ENCODE assay signal across 8 mouse cellular contexts in the genomic region with DNA sequence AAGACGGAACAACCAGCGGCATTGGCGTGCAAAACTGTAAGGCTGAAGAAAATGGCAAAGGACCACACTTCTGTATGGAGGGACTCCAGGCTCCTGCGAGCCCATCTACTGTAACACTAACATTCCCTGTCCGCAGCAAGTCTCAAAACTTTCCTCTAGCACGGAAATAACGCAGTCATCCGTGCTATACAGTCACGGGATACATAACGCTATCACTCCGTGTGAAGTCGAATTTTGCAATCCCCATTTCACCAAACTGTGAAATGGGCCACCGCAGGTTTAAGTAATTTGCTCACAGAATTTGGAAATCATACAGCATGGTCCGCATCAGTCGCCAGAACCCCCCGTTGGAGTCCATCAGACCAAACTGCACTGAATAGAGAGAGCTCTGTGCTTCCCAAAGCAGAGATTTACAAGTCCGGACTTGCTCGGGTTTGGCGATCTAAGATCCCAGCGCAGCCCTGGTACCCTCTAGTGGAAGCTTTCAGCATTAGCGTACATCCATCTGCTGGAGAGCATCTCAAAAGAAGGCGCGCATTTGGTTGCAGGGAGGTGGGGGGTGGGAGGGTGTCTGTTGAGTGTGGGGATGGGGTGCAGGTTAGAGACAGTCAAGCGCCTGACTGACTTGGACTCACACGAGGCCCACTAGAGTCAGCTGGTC. TPM values are rescaled to one million over a fixed set of nuclear protein-coding genes. Genes with fewer than 3 reads are reported as not detected.
A peak's percentile ranks its signal among the peaks of the same experiment; 100 is the strongest.
DNase-seq lines count a peak whose midpoint lies in the region; ATAC-seq and TF ChIP-seq lines count a peak whose summit lies in the region.

No protein-coding gene starts in this region.

- peak overlapping the region; percentile 98 for H3K9ac ChIP-seq in ES-Bruce4 (ENCODE audit: low read depth, poor library complexity, severe bottlenecking)
- H3K9ac ChIP-seq in forebrain, embryonic 16.5 days (replicated peaks; ENCODE audit: low read depth, low read length) = peak overlapping the region; percentile 51
- H3K9ac ChIP-seq in lung, embryonic 14.5 days = peak overlapping the region; percentile 64

- under 1% methylated on average over 25 of the region's 25 CpGs for WGBS in forebrain, embryonic 16.5 days
- WGBS in lung, embryonic 14.5 days = under 1% methylated on average over 25 of the region's 25 CpGs

- H3K27me3 ChIP-seq in ES-Bruce4 (ENCODE audit: control insufficient read depth, insufficient read depth, low read length, poor library complexity, severe bottlenecking) = no peaks in the 10 kb centered on the region
- no peaks in the 10 kb centered on the region for H3K27me3 ChIP-seq in forebrain, embryonic 16.5 days (replicated peaks; ENCODE audit: control insufficient read depth, insufficient read depth, low read length)
- H3K27me3 ChIP-seq in lung, embryonic 14.5 days (ENCODE audit: insufficient read depth, low read length) = no peaks in the 10 kb centered on the region

- intact Hi-C loops in heart, postnatal 36 days (cut with DNase I) = loop anchor here (2.0 to 5.0 kb wide), 2 partner anchors 29 to 108 kb away; partner anchors contain the start of gene Npepps

- TF ChIP-seq POLR2A in ES-Bruce4 (IDR thresholded peaks at IDR 0.05; ENCODE audit: insufficient read depth, low read length) = peak; percentile 19

- H3K9me3 ChIP-seq in ES-Bruce4 (replicated peaks; ENCODE audit: control insufficient read depth, insufficient read depth, low read length, poor library complexity, severe bottlenecking) = no peaks in the 10 kb centered on the region
- H3K9me3 ChIP-seq in forebrain, embryonic 16.5 days (ENCODE audit: control insufficient read depth, low read length) = no peaks in the 10 kb centered on the region
- no peaks in the 10 kb centered on the region for H3K9me3 ChIP-seq in lung, embryonic 14.5 days (ENCODE audit: low read depth, low read length)

- peak; percentile 40 for DNase-seq in c-Kit-positive CD71-positive TER-119-positive erythroid progenitor cells, embryonic 14.5 days (ENCODE audit: low spot score)
- peak; percentile 68 to 77 for DNase-seq in heart, postnatal 36 days
- peak; percentile 76 to 88 for DNase-seq in layer of hippocampus, adult 18-20 months (ENCODE audit: low spot score in 2 of 2)
- peak; percentile 96 for DNase-seq in lung, embryonic 14.5 days
- DNase-seq in thymus, postnatal 10 days (ENCODE audit: low spot score in 2 of 2) = peak; percentile 40 to 62

- peak overlapping the region; percentile 99 for H3K27ac ChIP-seq in ES-Bruce4 (ENCODE audit: insufficient read depth, low read length)
- peak overlapping the region; percentile 18; the same call in 1 of the 2 replicates for H3K27ac ChIP-seq in forebrain, embryonic 16.5 days (ENCODE audit: low read length)
- peak overlapping the region; percentile 90 for H3K27ac ChIP-seq in lung, embryonic 14.5 days (ENCODE audit: low read depth)

- TF ChIP-seq EP300 in ES-Bruce4 (IDR thresholded peaks at IDR 0.05; ENCODE audit: insufficient read depth, low read depth, low read length) = peak; percentile 90

- peak overlapping the region; percentile 86 for H3K4me3 ChIP-seq in ES-Bruce4 (ENCODE audit: low read depth, low read length)
- peak overlapping the region; percentile 47 for H3K4me3 ChIP-seq in forebrain, embryonic 16.5 days (replicated peaks; ENCODE audit: low read length)
- H3K4me3 ChIP-seq in lung, embryonic 14.5 days (ENCODE audit: low read depth, low read length) = peak overlapping the region; percentile 40

- TF ChIP-seq CTCF in ES-Bruce4 (IDR thresholded peaks at IDR 0.05; ENCODE audit: low read depth, low read length) = peak; percentile 78
- TF ChIP-seq CTCF in lung, embryonic 14.5 days (IDR thresholded peaks at IDR 0.05; ENCODE audit: low read depth) = peak; percentile 88

- peak; percentile 91 for ATAC-seq in forebrain, embryonic 16.5 days
- peak; percentile 78 for ATAC-seq in lung, embryonic 14.5 days (ENCODE audit: insufficient read depth)
- peak; percentile 80 for ATAC-seq in neutrophil, adult 5-6 weeks (ENCODE audit: extremely low read depth, insufficient number of reproducible peaks, low FRiP score, poor library complexity, severe bottlenecking)

- no peaks in the 10 kb centered on the region for H3K36me3 ChIP-seq in ES-Bruce4 (ENCODE audit: control insufficient read depth, insufficient read depth, low read length, poor library complexity, severe bottlenecking)
- no peaks in the 10 kb centered on the region for H3K36me3 ChIP-seq in forebrain, embryonic 16.5 days (ENCODE audit: control insufficient read depth, insufficient read depth)
- H3K36me3 ChIP-seq in lung, embryonic 14.5 days (ENCODE audit: insufficient read depth) = no peaks in the 10 kb centered on the region

- peaks cover 2% of the 10 kb centered on the region for H3K4me1 ChIP-seq in ES-Bruce4 (ENCODE audit: control insufficient read depth, insufficient read depth, low read length)
- peaks cover 23% of the 10 kb centered on the region for H3K4me1 ChIP-seq in forebrain, embryonic 16.5 days (replicated peaks; ENCODE audit: control insufficient read depth, insufficient read depth, low read length)
- H3K4me1 ChIP-seq in lung, embryonic 14.5 days (ENCODE audit: insufficient read depth) = no peaks in the 10 kb centered on the region

- peak overlapping the region; percentile 85 for H3K4me2 ChIP-seq in forebrain, embryonic 16.5 days (ENCODE audit: low read length)
- peak overlapping the region; percentile 89 for H3K4me2 ChIP-seq in lung, embryonic 14.5 days

RNA-seq across cellular contexts. Expression of gene Mrpl45, which starts 5.5 kb away (rescaled TPM):
- polyA plus RNA-seq in ES-Bruce4 (2011; ENCODE audit: insufficient read depth, insufficient read length, low read depth, missing spikeins) = 92.7 and 103 TPM in 2 replicates
- 40.2 and 42.0 TPM in 2 replicates for polyA plus RNA-seq in forebrain, embryonic 16.5 days (2015; fragmentation: Nextera tagmentation; extraction: Ambion mirVana)
- total RNA-seq in heart, postnatal 36 days (2021) = 10 to 100 TPM; 55.3 to 65.3 TPM
- 10 to 100 TPM; 27.7 to 30.6 TPM for total RNA-seq in layer of hippocampus, adult 18-20 months (2021)
- polyA plus RNA-seq in lung, embryonic 14.5 days (2014; fragmentation: Nextera tagmentation; extraction: Ambion mirVana) = 46.0 and 48.1 TPM in 2 replicates
- 10.2 and 11.3 TPM in 2 replicates for total RNA-seq in neutrophil, adult 5-6 weeks (2017)

RNA-seq across cellular contexts. Expression of gene Npepps, which starts 29.6 kb away (rescaled TPM):
- 213 and 223 TPM in 2 replicates for polyA plus RNA-seq in ES-Bruce4 (2011; ENCODE audit: insufficient read depth, insufficient read length, low read depth, missing spikeins)
- 140 and 157 TPM in 2 replicates for polyA plus RNA-seq in forebrain, embryonic 16.5 days (2015; fragmentation: Nextera tagmentation; extraction: Ambion mirVana)
- total RNA-seq in heart, postnatal 36 days (2021) = 10 to 100 TPM; 79.6 to 87.6 TPM
- total RNA-seq in layer of hippocampus, adult 18-20 months (2021) = 100 to 1,000 TPM; 135 to 145 TPM
- polyA plus RNA-seq in lung, embryonic 14.5 days (2014; fragmentation: Nextera tagmentation; extraction: Ambion mirVana) = 70.7 and 76.2 TPM in 2 replicates
- total RNA-seq in neutrophil, adult 5-6 weeks (2017) = 51.1 and 52.1 TPM in 2 replicates

RNA-seq across cellular contexts. Expression of gene Gpr179, which starts 41.8 kb away (rescaled TPM):
- polyA plus RNA-seq in ES-Bruce4 (2011; ENCODE audit: insufficient read depth, insufficient read length, low read depth, missing spikeins) = 0.14 and 0.24 TPM in 2 replicates
- polyA plus RNA-seq in forebrain, embryonic 16.5 days (2015; fragmentation: Nextera tagmentation; extraction: Ambion mirVana) = 0.16 and 0.19 TPM in 2 replicates
- under 1 TPM; 0.08 to 0.11 TPM for total RNA-seq in heart, postnatal 36 days (2021)
- total RNA-seq in layer of hippocampus, adult 18-20 months (2021) = under 1 TPM; 0.13 to 0.40 TPM
- 0.08 and 0.09 TPM in 2 replicates for polyA plus RNA-seq in lung, embryonic 14.5 days (2014; fragmentation: Nextera tagmentation; extraction: Ambion mirVana)
- total RNA-seq in neutrophil, adult 5-6 weeks (2017) = 0.12 TPM in 1 of 2 replicates, not detected in the other

RNA-seq across cellular contexts. Expression of gene Socs7, which starts 52.3 kb away (rescaled TPM):
- 21.1 and 25.5 TPM in 2 replicates for polyA plus RNA-seq in ES-Bruce4 (2011; ENCODE audit: insufficient read depth, insufficient read length, low read depth, missing spikeins)
- polyA plus RNA-seq in forebrain, embryonic 16.5 days (2015; fragmentation: Nextera tagmentation; extraction: Ambion mirVana) = 10.7 and 11.5 TPM in 2 replicates
- total RNA-seq in heart, postnatal 36 days (2021) = 10 to 100 TPM; 18.3 to 19.6 TPM
- 10 to 100 TPM; 81.5 to 85.4 TPM for total RNA-seq in layer of hippocampus, adult 18-20 months (2021)
- polyA plus RNA-seq in lung, embryonic 14.5 days (2014; fragmentation: Nextera tagmentation; extraction: Ambion mirVana) = 1.9 and 2.7 TPM in 2 replicates
- 12.8 and 13.6 TPM in 2 replicates for total RNA-seq in neutrophil, adult 5-6 weeks (2017)

Comparison
In these comparisons a context has a peak if more than half of its experiments do, and no peak if none do; other contexts are left out.
1. Peak in every context shown above with its lines: DNase-seq, ATAC-seq, H3K4me3 ChIP-seq and H3K27ac ChIP-seq.
2. H3K27ac ChIP-seq: peak in every context shown above with its lines; median percentile 99 in ES-Bruce4; 90 in lung, embryonic 14.5 days; 18 in forebrain, embryonic 16.5 days.
3. DNase-seq: peak in every context shown above with its lines; median percentile 96 in lung, embryonic 14.5 days; 82 in layer of hippocampus, adult 18-20 months; 72 in heart, postnatal 36 days; 51 in thymus, postnatal 10 days; 40 in c-Kit-positive CD71-positive TER-119-positive erythroid progenitor cells, embryonic 14.5 days.